Mouse (Mus musculus) thymus, adult 2 months (tissue): ENCODE results near the gene Bcl3. TPM values are rescaled to one million over a fixed set of nuclear protein-coding genes. Genes with fewer than 3 reads are reported as not detected.

ENCODE experiments used
- DNase-seq: peaks from one replicate; pipeline ENCODE4 v3.0.0; 2021
- H3K27ac ChIP-seq: fragments of 200-500 bp; 2 replicates; pipeline ENCODE4 v1.5.1; 2012; ENCODE audit warnings: low read length, control low read depth; ENCODE audit not compliant: control insufficient read depth, insufficient read depth
- H3K27me3 ChIP-seq: fragments of 200-500 bp; 2 replicates; pipeline ENCODE4 v1.6.1; 2012; ENCODE audit warnings: mild to moderate bottlenecking, low read length, moderate library complexity, mixed read lengths; ENCODE audit not compliant: control insufficient read depth, insufficient read depth
- H3K36me3 ChIP-seq: fragments of 200-500 bp; 2 replicates; pipeline ENCODE4 v1.6.1; 2012; ENCODE audit warnings: mild to moderate bottlenecking, low read length, moderate library complexity; ENCODE audit not compliant: control insufficient read depth, insufficient read depth
- H3K4me1 ChIP-seq: fragments of 200-500 bp; replicated peaks from 2 replicates; pipeline ENCODE4 v1.6.1; 2012; ENCODE audit warnings: low read length; ENCODE audit not compliant: control insufficient read depth, insufficient read depth
- H3K4me3 ChIP-seq: fragments of 200-500 bp; 2 replicates; pipeline ENCODE4 v1.5.1; 2012; ENCODE audit warnings: mild to moderate bottlenecking, low read length, control low read depth, moderate library complexity; ENCODE audit not compliant: control insufficient read depth, insufficient read depth
- CTCF ChIP-seq: fragments of 200-500 bp; IDR thresholded peaks from 2 replicates; pipeline ENCODE4 v1.5.1; 2012; ENCODE audit warnings: mild to moderate bottlenecking, control low read depth, low read length, moderate library complexity, borderline replicate concordance; ENCODE audit not compliant: control insufficient read depth, poor library complexity, insufficient read depth; ENCODE audit errors: extremely low read depth
- POLR2A ChIP-seq: fragments of 200-500 bp; IDR thresholded peaks from 2 replicates; pipeline ENCODE4 v1.6.1; 2012; ENCODE audit warnings: mild to moderate bottlenecking, low read length, control low read depth, moderate library complexity; ENCODE audit not compliant: control insufficient read depth, poor library complexity, insufficient read depth; ENCODE audit errors: extremely low read depth
- WGBS: fragments of 180-500 bp; shearing (Covaris S2); methylation state at CpG from one replicate; pipeline ENCODE4 v1.1.7; 2018; 5-methylcytosine and 5-hydroxymethylcytosine counted together
- polyA plus RNA-seq: library from polyadenylated mRNA; depleted of rRNA; stranded (reverse); fragments of >200 nt; gene quantifications from 2 replicates; pipeline ENCODE4 v1.2.3, GENCODE M21; 2012

The Bcl3 gene
- polyA plus RNA-seq, 1 experiment = 54.4 TPM

DNA sequence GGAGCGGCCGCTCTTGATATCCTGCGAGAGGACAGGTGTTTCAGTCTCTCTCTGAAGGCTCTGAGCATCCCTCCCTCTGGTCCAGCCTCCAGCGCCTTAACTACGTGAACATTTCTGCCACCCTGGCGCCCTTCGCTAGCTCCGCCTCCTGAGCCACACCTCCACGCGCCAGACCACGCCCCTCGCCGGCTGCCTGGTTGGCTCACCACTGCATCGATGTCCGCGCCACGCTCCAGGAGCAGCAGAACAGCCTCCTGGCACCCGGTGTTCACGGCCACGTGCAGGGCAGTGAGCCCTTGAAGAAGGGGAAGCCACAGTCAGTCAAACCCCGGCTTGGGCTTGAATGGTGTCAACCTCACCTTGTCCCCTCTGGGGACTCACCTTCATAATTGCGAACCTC, 11.5 kb downstream of the Bcl3 start:
- 85% methylated on average over 22 of the region's 22 CpGs for WGBS
- Histone ChIP-seq H3K36me3 (no peaks in the 10 kb centered on the region), H3K4me3 (no peak overlapping the region), H3K27ac (no peak overlapping the region), H3K4me1 (peaks cover 3% of the 10 kb centered on the region), H3K27me3 (no peaks in the 10 kb centered on the region)
- no peak for DNase-seq
- no peak for TF ChIP-seq POLR2A
- TF ChIP-seq CTCF = no peak

DNA sequence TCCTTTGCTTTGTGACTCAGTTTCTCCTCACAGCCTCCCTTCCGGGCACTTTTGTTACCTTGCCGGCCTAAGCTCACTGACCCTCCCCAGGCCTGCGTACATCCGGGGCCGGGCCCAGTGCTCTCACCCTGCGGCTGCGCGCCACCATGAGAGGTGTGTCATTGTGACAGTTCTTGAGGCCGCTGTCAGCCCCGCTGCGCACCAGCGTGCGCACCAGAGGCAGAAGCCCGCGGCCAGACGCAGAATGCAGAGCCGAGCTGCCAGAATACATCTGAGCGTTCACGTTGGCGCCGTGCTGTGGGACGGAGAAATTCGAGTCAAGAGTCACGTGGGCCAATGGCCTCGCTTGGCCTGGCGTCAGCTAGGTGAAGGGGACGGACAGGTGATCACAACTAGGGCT, 13.2 kb downstream of the Bcl3 start:
- H3K27ac ChIP-seq = no peak overlapping the region

DNA sequence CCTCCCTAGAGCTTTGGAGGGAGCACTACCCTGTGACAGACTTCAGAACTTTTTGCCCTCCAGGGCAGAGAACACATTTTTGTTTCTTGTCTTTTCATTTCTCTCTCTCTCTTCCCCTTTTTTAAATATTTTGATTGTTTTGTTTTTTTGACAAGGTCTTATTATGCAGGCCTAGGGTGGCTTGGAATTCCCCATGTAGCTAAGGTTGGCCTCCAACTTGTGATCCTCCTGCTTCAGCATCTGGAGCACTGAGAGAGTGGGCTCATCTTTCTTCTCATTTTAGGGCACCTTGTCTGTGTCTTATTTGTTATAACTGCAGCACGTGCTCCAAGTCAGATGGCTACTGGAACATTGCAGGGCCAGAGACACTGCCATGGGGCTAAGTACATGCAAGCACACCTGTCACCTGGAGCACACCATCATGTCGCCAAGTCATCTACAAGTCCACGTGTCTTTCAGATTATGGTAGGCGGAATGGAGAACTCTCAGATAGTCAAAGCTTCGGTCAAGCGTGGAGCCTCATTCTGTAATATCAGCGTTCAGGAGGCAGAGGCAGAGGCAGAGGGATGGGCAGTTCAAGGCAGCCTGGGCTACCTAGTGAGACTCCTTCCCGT, 16.1 kb downstream of the Bcl3 start:
- TF ChIP-seq POLR2A (no peak), CTCF (no peak)
- 92% methylated on average over 8 of the region's 8 CpGs for WGBS
- no peak overlapping the region for H3K27ac ChIP-seq
- no peak for DNase-seq
- no peaks in the 10 kb centered on the region for H3K4me1 ChIP-seq
- H3K36me3 ChIP-seq = no peaks in the 10 kb centered on the region
- H3K27me3 ChIP-seq = no peaks in the 10 kb centered on the region
- no peak overlapping the region for H3K4me3 ChIP-seq

More for the DNA sequence above, 13.2 kb downstream of the Bcl3 start:
- no peak for DNase-seq
- 94% methylated on average over 27 of the region's 27 CpGs for WGBS
- TF ChIP-seq CTCF = no peak
- TF ChIP-seq POLR2A = no peak
- Histone ChIP-seq H3K36me3 (no peaks in the 10 kb centered on the region), H3K4me3 (no peak overlapping the region), H3K4me1 (no peaks in the 10 kb centered on the region; the same call in 1 of the 2 replicates), H3K27me3 (no peaks in the 10 kb centered on the region)

DNA sequence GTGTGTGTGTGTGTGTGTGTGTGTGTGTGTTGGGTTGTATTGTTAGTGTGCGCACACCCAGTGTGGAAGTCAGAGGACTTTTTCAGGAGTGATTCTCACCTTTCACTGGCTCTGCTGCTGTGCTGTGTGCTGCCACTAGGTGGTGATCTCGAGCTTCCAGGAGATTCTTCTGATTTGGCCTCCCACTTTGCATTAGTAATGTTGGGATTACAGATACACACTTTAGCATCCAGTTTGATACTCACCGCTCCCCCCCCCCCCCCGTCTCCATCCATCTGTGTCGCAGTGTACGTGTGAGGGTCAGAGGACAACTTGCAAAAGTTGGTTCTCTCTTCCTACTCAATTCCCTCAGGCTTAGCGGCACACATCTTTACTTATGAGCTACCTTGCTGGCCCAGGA, 19.6 kb downstream of the Bcl3 start:
- 26% methylated on average over 7 of the region's 7 CpGs for WGBS
- DNase-seq = peak; percentile 79
- no peak for TF ChIP-seq CTCF
- TF ChIP-seq POLR2A = no peak
- Histone ChIP-seq H3K27ac (no peak overlapping the region), H3K36me3 (no peaks in the 10 kb centered on the region), H3K27me3 (no peaks in the 10 kb centered on the region), H3K4me3 (no peak overlapping the region), H3K4me1 (no peaks in the 10 kb centered on the region)

DNA sequence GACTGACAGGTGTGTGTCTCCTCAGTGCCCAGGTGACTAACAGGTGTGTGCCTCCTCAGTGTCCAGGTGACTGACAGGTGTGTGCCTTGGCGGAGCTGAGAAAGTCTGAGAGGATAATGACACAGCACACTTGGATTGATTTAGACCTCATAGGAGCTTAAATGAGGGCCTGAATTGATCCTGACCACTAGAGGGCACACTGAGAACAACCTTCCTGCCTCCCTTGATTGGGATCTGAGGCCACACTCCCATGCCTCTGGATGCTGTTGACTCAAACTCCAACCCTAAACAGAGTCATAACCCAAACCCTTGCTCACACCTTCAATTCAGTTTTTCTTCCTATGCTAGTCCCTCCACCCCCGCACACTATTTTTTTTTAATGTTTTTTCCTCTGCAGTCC, 21.8 kb downstream of the Bcl3 start:
- peak; percentile 40 for DNase-seq

DNA sequence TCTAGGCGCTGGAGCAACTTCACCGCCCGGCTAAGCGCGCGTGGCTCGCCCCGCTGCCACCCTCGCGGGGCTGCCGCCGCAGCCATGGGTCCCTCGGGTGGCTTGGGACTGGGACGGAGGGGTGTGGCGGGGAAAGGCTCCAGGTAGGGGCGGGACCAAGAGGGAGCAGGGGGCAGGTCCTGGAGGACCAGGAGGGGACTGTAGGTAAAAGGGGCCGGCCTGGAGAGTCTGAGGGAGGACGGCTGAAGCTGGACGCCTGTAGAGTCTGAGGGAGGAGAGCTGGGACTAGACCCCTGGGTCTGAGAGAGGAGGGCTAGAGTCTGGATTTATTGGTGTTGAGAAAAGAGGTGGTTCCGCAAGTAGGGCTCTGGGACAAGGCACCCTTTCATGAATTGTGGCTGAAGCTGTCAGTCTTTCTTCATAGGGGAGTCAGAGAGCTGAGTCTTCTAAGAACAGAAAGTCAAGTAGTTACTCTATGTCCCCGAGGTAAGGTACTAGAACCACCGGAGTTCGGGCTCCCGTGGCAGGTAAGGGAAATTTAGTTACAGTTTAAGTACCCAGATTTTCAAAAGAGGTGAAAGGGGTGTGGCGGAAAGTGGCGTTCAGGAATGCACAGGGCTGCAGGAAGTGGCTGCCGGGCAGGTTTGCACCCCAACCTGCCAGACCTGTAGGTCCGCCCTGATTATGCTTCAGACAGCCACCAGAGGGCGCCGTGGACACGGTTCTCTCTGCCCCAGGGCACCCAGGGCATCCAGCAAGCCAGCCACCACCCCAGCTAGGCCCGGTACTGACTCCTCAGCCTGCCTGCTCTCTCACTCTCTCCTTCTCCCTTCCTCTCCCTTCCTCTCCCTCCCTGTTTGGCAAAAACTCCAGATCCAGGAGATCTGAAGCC, 25.6 kb downstream of the Bcl3 start, which contains the start of gene Cblc:
Cblc (minus strand) TSS at position 113 of the 892 bp plus-strand sequence.
- Histone ChIP-seq H3K36me3 (no peaks in the 10 kb centered on the region), H3K4me3 (no peak within 1 kb of the TSS), H3K27ac (no peak within 1 kb of the TSS), H3K4me1 (peaks cover 3% of the 10 kb centered on the region; the same call in 1 of the 2 replicates), H3K27me3 (no peaks in the 10 kb centered on the region)
- 14% methylated on average over 32 of the region's 32 CpGs for WGBS
- DNase-seq = peak; percentile 89
- peak; percentile 95 for TF ChIP-seq CTCF
- TF ChIP-seq POLR2A = no peak

More for the DNA sequence above, 21.8 kb downstream of the Bcl3 start:
- no peaks in the 10 kb centered on the region for H3K36me3 ChIP-seq
- H3K27ac ChIP-seq = no peak overlapping the region
- TF ChIP-seq POLR2A (no peak), CTCF (no peak)
- H3K27me3 ChIP-seq = no peaks in the 10 kb centered on the region
- no peak overlapping the region for H3K4me3 ChIP-seq
- WGBS = 55% methylated on average over 2 of the region's 2 CpGs
- H3K4me1 ChIP-seq = no peaks in the 10 kb centered on the region
